Mouse (Mus musculus): Measurements from ENCODE around the gene Cd209c. TPM values are rescaled to one million over a fixed set of nuclear protein-coding genes. Genes with fewer than 3 reads are reported as not detected.

Cd209c gene
- polyA plus RNA-seq (2015; fragmentation: Nextera tagmentation; extraction: Ambion mirVana), result 0.21 and 0.29 TPM in 2 replicates

DNA sequence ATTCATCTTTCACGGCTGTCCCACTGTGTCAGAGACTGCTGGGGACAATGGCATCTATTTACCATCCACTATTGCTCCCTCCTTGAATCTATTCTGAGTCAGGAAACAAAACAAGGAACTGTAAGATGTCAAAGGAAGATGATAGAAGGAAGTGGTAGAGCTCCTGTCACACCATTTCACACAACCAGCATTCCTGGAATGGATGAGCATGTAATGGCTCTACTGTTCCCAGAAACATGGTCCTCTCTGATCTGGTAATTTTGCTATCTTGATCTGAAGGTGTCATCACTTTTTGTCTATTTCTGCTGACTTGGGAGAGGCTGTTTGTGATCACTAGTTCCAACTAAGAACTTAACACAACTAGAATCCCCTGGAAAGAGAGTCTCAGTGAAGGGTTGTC is at the start of gene Cd209c:
Gene Cd209c (minus strand): TSS at position 101 of the 400 bp plus-strand sequence.

DNA sequence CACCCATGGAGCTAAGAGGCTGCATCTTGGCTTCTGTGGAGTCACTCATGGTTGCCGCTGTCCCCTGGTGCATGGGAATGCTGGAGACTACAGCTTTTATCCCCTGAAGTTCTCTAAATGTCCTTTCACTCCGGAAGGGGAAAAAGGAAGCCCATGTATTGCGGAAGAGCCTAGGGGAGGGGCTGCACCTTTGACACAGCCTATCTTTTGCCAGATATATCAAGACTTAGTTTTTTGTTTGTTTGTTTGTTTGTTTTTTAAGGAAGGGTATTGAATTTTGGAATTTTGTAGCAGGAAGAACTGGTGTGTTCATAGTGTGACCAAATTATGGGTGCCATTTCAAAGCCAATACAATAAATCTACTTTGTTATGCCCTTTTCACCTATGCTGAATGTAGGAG is 27.8 kb downstream of the Cd209c start, which contains the start of gene Cd209b:
Gene Cd209b (minus strand): TSS at position 101 of the 400 bp plus-strand sequence.

Other genes with a start within 250 kb of the Cd209c start
- gene Clec4g, start 234.1 kb downstream of the Cd209c start, polyA plus RNA-seq (2015; fragmentation: Nextera tagmentation; extraction: Ambion mirVana), result not detected in 2 replicates
- not detected in 2 replicates for gene Cd209a, start 205.8 kb downstream of the Cd209c start, polyA plus RNA-seq (2015; fragmentation: Nextera tagmentation; extraction: Ambion mirVana)
- gene Cd209e, start 100.4 kb downstream of the Cd209c start, polyA plus RNA-seq (2015; fragmentation: Nextera tagmentation; extraction: Ambion mirVana), result not detected in 2 replicates
- not detected in 2 replicates for gene Cd209d, start 76.2 kb downstream of the Cd209c start, polyA plus RNA-seq (2015; fragmentation: Nextera tagmentation; extraction: Ambion mirVana)
- not detected in 2 replicates for gene Cd209b, start 27.9 kb downstream of the Cd209c start, polyA plus RNA-seq (2015; fragmentation: Nextera tagmentation; extraction: Ambion mirVana)
- gene Cd209f, start 151.1 kb upstream of the Cd209c start, polyA plus RNA-seq (2015; fragmentation: Nextera tagmentation; extraction: Ambion mirVana), result not detected in 2 replicates
- 0.08 TPM in 1 of 2 replicates, not detected in the other for gene Cd209g, start 179.4 kb upstream of the Cd209c start, polyA plus RNA-seq (2015; fragmentation: Nextera tagmentation; extraction: Ambion mirVana)
- gene Evi5l, start 211.8 kb upstream of the Cd209c start, polyA plus RNA-seq (2015; fragmentation: Nextera tagmentation; extraction: Ambion mirVana), result 83.2 and 98.3 TPM in 2 replicates

All from neural tube, postnatal 0 days (tissue).